Mouse (Mus musculus) skeletal muscle tissue, postnatal 0 days (tissue): ENCODE data around the gene Itgb8. TPM values are rescaled to one million over a fixed set of nuclear protein-coding genes. Genes with fewer than 3 reads are reported as not detected.

Source experiments
- polyA plus RNA-seq: library from polyadenylated mRNA; unstranded; fragments of >200 nt; fragmentation: Nextera tagmentation; extraction: Ambion mirVana; gene quantifications from 2 replicates; pipeline ENCODE4 v1.2.1, GENCODE M21; 2015

The Itgb8 gene
- 1.5 and 2.0 TPM in 2 replicates for polyA plus RNA-seq

GRCm38 (mm10) chr12:119238696-119239415, at the start of gene Itgb8:
Gene Itgb8 (minus strand): TSS chr12:119238802.

Other genes starting within 250 kb of the Itgb8 start
- 0.07 TPM in 1 of 2 replicates, not detected in the other for gene Macc1, start 75.5 kb upstream of the Itgb8 start, polyA plus RNA-seq